Mouse (Mus musculus): Measurements from ENCODE around the gene Clba1.

DNA sequence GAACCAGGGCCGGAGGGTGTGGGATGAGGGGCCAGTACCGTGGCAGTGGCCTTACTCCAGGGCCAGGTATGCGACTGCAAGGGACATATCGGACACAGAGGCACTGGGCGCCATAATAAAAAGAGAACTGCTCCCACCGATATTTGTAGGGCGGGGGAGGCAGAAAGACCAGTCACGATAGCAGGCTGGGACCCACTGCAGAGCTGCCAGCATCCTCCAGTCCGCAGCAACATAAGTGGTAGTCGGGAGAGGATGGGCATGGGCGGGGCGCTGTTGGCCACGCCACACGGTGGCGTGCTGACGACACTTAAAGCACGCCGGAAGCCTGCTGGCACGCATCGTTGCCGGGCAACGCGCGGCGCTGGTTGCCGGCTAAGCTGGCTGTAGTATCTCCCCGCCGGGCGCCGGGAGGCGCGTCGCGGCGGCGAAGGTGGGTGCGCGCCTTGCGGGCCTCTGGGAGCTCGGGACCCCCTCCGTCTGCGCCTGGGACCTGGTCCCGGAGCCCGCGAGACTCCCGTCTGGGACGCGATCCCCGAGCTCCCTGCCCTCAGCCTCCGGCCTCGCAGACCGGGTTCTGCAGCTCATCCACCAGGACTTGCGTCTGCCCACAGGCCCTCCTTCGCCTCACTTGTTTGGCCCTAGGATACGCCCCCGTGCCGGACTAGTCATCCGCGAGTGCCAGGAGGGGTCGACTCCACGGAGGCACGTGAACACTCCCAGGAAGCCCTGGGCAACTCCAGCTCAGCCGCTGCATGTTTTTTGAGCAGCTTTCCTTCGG lies at the start of gene Clba1:
- TF ChIP-seq POLR2A (IDR thresholded peaks at IDR 0.05; ENCODE audit: low read depth, low read length) (no peak), CTCF (conservative IDR thresholded peaks at IDR 0.05; ENCODE audit: insufficient read depth, insufficient read length, low read depth, low read length) (peak; percentile 51)
